Mouse (Mus musculus) kidney, adult 2 months (tissue): ENCODE measurements at regions not wholly inside any gene's neighbourhood (a gene's known extent, or its start where the extent isn't known, plus 50 kb on each side); places are given as distances from the start of the nearest gene placed in this dataset.

ENCODE experiments used
- DNase-seq: peaks from one replicate; pipeline ENCODE4 v3.0.0; 2021
- H3K27ac ChIP-seq: fragments of 200-500 bp; 2 replicates; pipeline ENCODE4 v1.5.1; 2012; ENCODE audit warnings: low read depth, low read length, control low read depth, inconsistent platforms; ENCODE audit not compliant: insufficient read depth
- H3K27me3 ChIP-seq: fragments of 200-500 bp; replicated peaks from 2 replicates; pipeline ENCODE4 v1.6.1; 2012; ENCODE audit warnings: mild to moderate bottlenecking, moderate library complexity, low read length, inconsistent platforms; ENCODE audit not compliant: control insufficient read depth, insufficient read depth
- H3K36me3 ChIP-seq: fragments of 200-500 bp; 2 replicates; pipeline ENCODE4 v1.6.1; 2012; ENCODE audit warnings: mild to moderate bottlenecking, moderate library complexity, low read length, inconsistent platforms; ENCODE audit not compliant: control insufficient read depth, insufficient read depth
- H3K4me1 ChIP-seq: fragments of 200-500 bp; 2 replicates; pipeline ENCODE4 v1.6.1; 2011; ENCODE audit warnings: low read length; ENCODE audit not compliant: control insufficient read depth, insufficient read depth
- H3K4me3 ChIP-seq: fragments of 200-500 bp; 2 replicates; pipeline ENCODE4 v1.5.1; 2011; ENCODE audit warnings: mild to moderate bottlenecking, low read depth, low read length, control low read depth; ENCODE audit not compliant: insufficient read depth
- CTCF ChIP-seq: fragments of 200-500 bp; conservative IDR thresholded peaks from 2 replicates; pipeline ENCODE4 v1.5.1; 2011; ENCODE audit warnings: low read depth, mild to moderate bottlenecking, control low read depth, low read length, moderate library complexity, mixed read lengths; ENCODE audit not compliant: insufficient read depth, insufficient read length
- POLR2A ChIP-seq: fragments of 200-500 bp; IDR thresholded peaks from one replicate; pipeline ENCODE4 v1.6.1; 2011; ENCODE audit warnings: low read depth, low read length, control low read depth
- whole genome bisulfite sequencing: fragments of 180-500 bp; shearing (Covaris S2); methylation state at CpG from one replicate; pipeline ENCODE4 v1.1.7; 2018; 5-methylcytosine and 5-hydroxymethylcytosine counted together

- Histone ChIP-seq H3K4me3 (no peak overlapping the region), H3K27ac (no peak overlapping the region), H3K4me1 (no peaks in the 10 kb centered on the region), H3K36me3 (no peaks in the 10 kb centered on the region), H3K27me3 (no peaks in the 10 kb centered on the region)
- TF ChIP-seq POLR2A (no peak), CTCF (no peak)
- no peak for DNase-seq
- 41% methylated on average over 2 of the region's 2 CpGs for WGBS
Observed at GRCm38 (mm10) chr10:9210646-9211045, 324.8 kb upstream of the Sash1 start.

GRCm38 (mm10) chr10:9204096-9204495 is 318.2 kb upstream of the Sash1 start:
- DNase-seq: no peak
- 87% methylated on average over 8 of the region's 8 CpGs for WGBS
- TF ChIP-seq CTCF: no peak
- no peak for TF ChIP-seq POLR2A

GRCm38 (mm10) chr10:9203323-9203722 is 317.5 kb upstream of the Sash1 start:
- Histone ChIP-seq H3K4me3 (no peak overlapping the region), H3K36me3 (no peaks in the 10 kb centered on the region), H3K27ac (no peak overlapping the region), H3K27me3 (no peaks in the 10 kb centered on the region), H3K4me1 (no peaks in the 10 kb centered on the region)
- WGBS: 80% methylated on average over 6 of the region's 6 CpGs
- no peak for DNase-seq
- TF ChIP-seq POLR2A (no peak), CTCF (no peak)

More at GRCm38 (mm10) chr10:9204096-9204495, 318.2 kb upstream of the Sash1 start:
- no peaks in the 10 kb centered on the region for H3K4me1 ChIP-seq
- H3K27ac ChIP-seq: no peak overlapping the region
- no peaks in the 10 kb centered on the region for H3K36me3 ChIP-seq
- H3K27me3 ChIP-seq: no peaks in the 10 kb centered on the region
- H3K4me3 ChIP-seq: no peak overlapping the region

GRCm38 (mm10) chr10:9202922-9203321 is 317.1 kb upstream of the Sash1 start:
- Histone ChIP-seq H3K36me3 (no peaks in the 10 kb centered on the region), H3K4me1 (no peaks in the 10 kb centered on the region), H3K27me3 (no peaks in the 10 kb centered on the region), H3K27ac (no peak overlapping the region), H3K4me3 (no peak overlapping the region)
- TF ChIP-seq POLR2A (no peak), CTCF (no peak)
- WGBS: 50% methylated on average over 1 of the region's 1 CpGs
- no peak for DNase-seq

- peak; percentile 1 for DNase-seq
- WGBS: 66% methylated on average over 3 of the region's 3 CpGs
Observed at GRCm38 (mm10) chr10:9174997-9175396, 289.1 kb upstream of the Sash1 start.

GRCm38 (mm10) chr10:9173509-9173908 is 287.6 kb upstream of the Sash1 start:
- no peaks in the 10 kb centered on the region for H3K4me1 ChIP-seq
- H3K27me3 ChIP-seq: no peaks in the 10 kb centered on the region
- no peak for DNase-seq
- TF ChIP-seq CTCF (no peak), POLR2A (no peak)
- no peaks in the 10 kb centered on the region for H3K36me3 ChIP-seq
- H3K27ac ChIP-seq: no peak overlapping the region
- H3K4me3 ChIP-seq: no peak overlapping the region
- 90% methylated on average over 2 of the region's 2 CpGs for WGBS

More at GRCm38 (mm10) chr10:9174997-9175396, 289.1 kb upstream of the Sash1 start:
- TF ChIP-seq CTCF (peak; percentile 56; the same call in 1 of the 2 replicates), POLR2A (no peak)
- no peak overlapping the region for H3K27ac ChIP-seq
- no peaks in the 10 kb centered on the region for H3K36me3 ChIP-seq
- no peaks in the 10 kb centered on the region for H3K4me1 ChIP-seq
- no peak overlapping the region for H3K4me3 ChIP-seq
- H3K27me3 ChIP-seq: no peaks in the 10 kb centered on the region

- H3K4me3 ChIP-seq: no peak overlapping the region
- no peaks in the 10 kb centered on the region for H3K4me1 ChIP-seq
- 77% methylated on average over 7 of the region's 7 CpGs for WGBS
- no peak for TF ChIP-seq POLR2A
- no peak for TF ChIP-seq CTCF
- no peak for DNase-seq
- H3K36me3 ChIP-seq: no peaks in the 10 kb centered on the region
- no peak overlapping the region for H3K27ac ChIP-seq
- H3K27me3 ChIP-seq: no peaks in the 10 kb centered on the region
Observed at GRCm38 (mm10) chr10:9168725-9169124, 282.9 kb upstream of the Sash1 start.
